In genomic region chr15:78833582-78833981, GRCm38 (mm10) we compare ENCODE assay signal across 9 mouse cellular contexts. TPM values are rescaled to one million over a fixed set of nuclear protein-coding genes. Genes with fewer than 3 reads are reported as not detected.
DNase-seq lines count a peak whose midpoint lies in the region; ATAC-seq lines count a peak whose summit lies in the region.
"Had no signal": no experiment of that assay in that cellular context is flagged by ENCODE, and none has a peak within 500 bp of the region (broad histone marks: within the 10 kb centered on the region; RNA-seq: fewer than 3 reads in every experiment).

No protein-coding gene starts in this region.

- peaks cover 57% of the 10 kb centered on the region for H3K4me1 ChIP-seq in heart, embryonic 12.5 days (replicated peaks)
- H3K4me1 ChIP-seq in hindbrain, embryonic 15.5 days (replicated peaks) = peaks cover 41% of the 10 kb centered on the region

- ATAC-seq in heart, embryonic 12.5 days (ENCODE audit: insufficient number of reproducible peaks, low FRiP score) = no peak
- no peak for ATAC-seq in hindbrain, embryonic 15.5 days (ENCODE audit: low FRiP score, low read depth)

- peak overlapping the region; percentile 88 for H3K27ac ChIP-seq in heart, embryonic 12.5 days (ENCODE audit: poor library complexity, severe bottlenecking)
- H3K27ac ChIP-seq in hindbrain, embryonic 15.5 days (replicated peaks) = peak overlapping the region; percentile 69; the same call in 1 of the 2 replicates

- no peaks in the 10 kb centered on the region for H3K36me3 ChIP-seq in heart, embryonic 12.5 days
- H3K36me3 ChIP-seq in hindbrain, embryonic 15.5 days = no peaks in the 10 kb centered on the region
- H3K36me3 ChIP-seq: G1E had no signal

- no peak overlapping the region for H3K4me3 ChIP-seq in heart, embryonic 12.5 days
- no peak overlapping the region for H3K4me3 ChIP-seq in hindbrain, embryonic 15.5 days

- WGBS in heart, embryonic 12.5 days = 90% methylated on average over 3 of the region's 3 CpGs
- 96% methylated on average over 3 of the region's 3 CpGs for WGBS in hindbrain, embryonic 15.5 days

- no peaks in the 10 kb centered on the region for H3K9me3 ChIP-seq in heart, embryonic 12.5 days (replicated peaks)
- H3K9me3 ChIP-seq in hindbrain, embryonic 15.5 days = no peaks in the 10 kb centered on the region
- H3K9me3 ChIP-seq: G1E had no signal

- no peaks in the 10 kb centered on the region for H3K27me3 ChIP-seq in heart, embryonic 12.5 days (replicated peaks)
- no peaks in the 10 kb centered on the region for H3K27me3 ChIP-seq in hindbrain, embryonic 15.5 days

- no peak overlapping the region for H3K9ac ChIP-seq in heart, embryonic 12.5 days
- no peak overlapping the region for H3K9ac ChIP-seq in hindbrain, embryonic 15.5 days

- no peak for DNase-seq in heart, adult 8-10 months (ENCODE audit: low spot score)
- DNase-seq in c-Kit-positive CD71-positive TER-119-negative erythroid progenitor cells, embryonic 14.5 days (ENCODE audit: low read depth) = peak; percentile 38
- peak; percentile 62 for DNase-seq in lung, postnatal 10 days
- no peak for DNase-seq in frontal cortex, postnatal 25 days (ENCODE audit: low spot score in 2 of 2)
- DNase-seq in thymus, postnatal 0 days (ENCODE audit: low spot score) = no peak
- DNase-seq in layer of hippocampus, adult 9-11 months = no peak

- H3K4me2 ChIP-seq in heart, embryonic 12.5 days = no peak overlapping the region
- no peak overlapping the region for H3K4me2 ChIP-seq in hindbrain, embryonic 15.5 days

RNA-seq across cellular contexts. Expression of gene Cdc42ep1, which starts 8.8 kb away (rescaled TPM):
- 40.5 and 40.8 TPM in 2 replicates for polyA plus RNA-seq in heart, embryonic 12.5 days (2016; fragmentation: Nextera tagmentation; extraction: Ambion mirVana)
- 10 to 100 TPM; 30.5 to 40.3 (median 39.1) TPM for total RNA-seq in heart, adult 8-10 months (2022)
- 14.7 and 15.5 TPM in 2 replicates for polyA plus RNA-seq in hindbrain, embryonic 15.5 days (2015; fragmentation: Nextera tagmentation; extraction: Ambion mirVana)
- polyA plus RNA-seq in thymus, postnatal 0 days (2015; fragmentation: Nextera tagmentation; extraction: Ambion mirVana) = 3.9 and 4.0 TPM in 2 replicates
- polyA plus RNA-seq: G1E had no signal

RNA-seq across cellular contexts. Expression of gene Lgals2, which starts 21.7 kb away (rescaled TPM):
- polyA plus RNA-seq in heart, embryonic 12.5 days (2016; fragmentation: Nextera tagmentation; extraction: Ambion mirVana) = 0.84 TPM in 1 of 2 replicates, not detected in the other
- total RNA-seq in heart, adult 8-10 months (2022) = under 1 TPM in 1 of 4 experiments, not detected in 3; 0.65 TPM
- polyA plus RNA-seq in hindbrain, embryonic 15.5 days (2015; fragmentation: Nextera tagmentation; extraction: Ambion mirVana) = 0.68 TPM in 1 of 2 replicates, not detected in the other
- polyA plus RNA-seq in thymus, postnatal 0 days (2015; fragmentation: Nextera tagmentation; extraction: Ambion mirVana) = 3.3 and 5.1 TPM in 2 replicates
- total RNA-seq: G1E had no signal
- polyA plus RNA-seq: G1E had no signal

RNA-seq across cellular contexts. Expression of gene Card10, which starts 30.7 kb away (rescaled TPM):
- 6.1 and 7.5 TPM in 2 replicates for polyA plus RNA-seq in heart, embryonic 12.5 days (2016; fragmentation: Nextera tagmentation; extraction: Ambion mirVana)
- 10 to 100 TPM; 14.3 to 16.1 (median 15.2) TPM for total RNA-seq in heart, adult 8-10 months (2022)
- 2.4 and 2.6 TPM in 2 replicates for polyA plus RNA-seq in hindbrain, embryonic 15.5 days (2015; fragmentation: Nextera tagmentation; extraction: Ambion mirVana)
- polyA plus RNA-seq in thymus, postnatal 0 days (2015; fragmentation: Nextera tagmentation; extraction: Ambion mirVana) = 2.6 and 2.8 TPM in 2 replicates
- total RNA-seq: G1E had no signal
- polyA plus RNA-seq: G1E had no signal

RNA-seq across cellular contexts. Expression of gene Gga1, which starts 43.4 kb away (rescaled TPM):
- polyA plus RNA-seq in heart, embryonic 12.5 days (2016; fragmentation: Nextera tagmentation; extraction: Ambion mirVana) = 54.0 and 54.7 TPM in 2 replicates
- 10 to 100 TPM; 44.8 to 49.1 (median 46.3) TPM for total RNA-seq in heart, adult 8-10 months (2022)
- polyA plus RNA-seq in hindbrain, embryonic 15.5 days (2015; fragmentation: Nextera tagmentation; extraction: Ambion mirVana) = 44.7 and 51.9 TPM in 2 replicates
- polyA plus RNA-seq in thymus, postnatal 0 days (2015; fragmentation: Nextera tagmentation; extraction: Ambion mirVana) = 42.4 and 42.5 TPM in 2 replicates

Comparison
In these comparisons a context has a peak if more than half of its experiments do, and no peak if none do; other contexts are left out.
1. DNase-seq: peak in c-Kit-positive CD71-positive TER-119-negative erythroid progenitor cells, embryonic 14.5 days (single experiment) and lung, postnatal 10 days (single experiment); none in heart, adult 8-10 months (single experiment), frontal cortex, postnatal 25 days (0 of 2), thymus, postnatal 0 days (single experiment) and layer of hippocampus, adult 9-11 months (single experiment).